Mouse (Mus musculus) liver, embryonic 14.5 days (tissue): ENCODE measurements around the gene Cd4.

Source experiments
- CTCF ChIP-seq: IDR thresholded peaks from 2 replicates; pipeline ENCODE4 v1.5.1; 2016; ENCODE audit warnings: antibody characterized with exemption, low read depth, control low read depth
- EP300 ChIP-seq: IDR thresholded peaks from 2 replicates; pipeline ENCODE4 v1.6.1; 2016; ENCODE audit warnings: antibody characterized with exemption, low read depth

DNA sequence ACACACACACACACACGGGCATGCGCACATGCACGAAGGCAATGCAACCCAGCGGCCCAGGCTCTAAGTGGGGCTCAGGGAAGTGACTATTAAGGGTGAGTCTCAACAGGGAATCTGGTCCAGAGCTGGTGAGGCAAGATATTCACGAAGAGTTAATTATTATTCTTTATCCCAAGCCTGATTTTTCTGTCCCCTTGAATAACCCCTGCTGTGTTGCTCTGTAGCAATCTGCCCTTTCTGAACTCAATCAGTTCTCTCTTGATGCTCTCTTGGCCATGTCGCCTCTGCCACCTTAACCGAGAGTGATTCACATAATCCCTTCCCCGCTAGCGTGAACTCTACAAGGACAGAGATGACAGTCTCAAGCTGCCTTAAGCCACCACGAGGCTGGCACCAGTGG, 4.7 kb downstream of the Cd4 start:
- TF ChIP-seq CTCF (no peak), EP300 (no peak)
